Mouse (Mus musculus) retina, adult 2 months (tissue): ENCODE data around the gene 9130213A22Rik.
A peak's percentile ranks its signal among the peaks of the same experiment; 100 is the strongest.

Source experiments
- DNase-seq: peaks from one replicate; pipeline ENCODE4 v3.0.0-alpha.2; 2012; ENCODE audit warnings: low read depth, low spot score

Gene 9130213A22Rik

DNA sequence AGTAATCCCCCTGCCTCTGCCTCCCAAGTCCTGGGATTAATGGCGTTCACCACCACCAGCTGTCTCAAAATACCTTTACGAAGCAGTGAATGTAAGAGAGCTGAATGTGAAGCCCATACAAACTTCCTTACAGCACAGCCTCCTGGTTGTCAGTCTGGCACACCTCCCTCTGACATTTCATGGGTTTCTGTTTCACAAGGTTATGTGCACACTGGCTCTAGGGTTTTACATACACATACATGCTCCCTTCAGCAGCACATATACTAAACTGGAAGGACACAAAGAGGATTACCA, 47.7 kb downstream of the 9130213A22Rik start:
- DNase-seq: no peak

DNA sequence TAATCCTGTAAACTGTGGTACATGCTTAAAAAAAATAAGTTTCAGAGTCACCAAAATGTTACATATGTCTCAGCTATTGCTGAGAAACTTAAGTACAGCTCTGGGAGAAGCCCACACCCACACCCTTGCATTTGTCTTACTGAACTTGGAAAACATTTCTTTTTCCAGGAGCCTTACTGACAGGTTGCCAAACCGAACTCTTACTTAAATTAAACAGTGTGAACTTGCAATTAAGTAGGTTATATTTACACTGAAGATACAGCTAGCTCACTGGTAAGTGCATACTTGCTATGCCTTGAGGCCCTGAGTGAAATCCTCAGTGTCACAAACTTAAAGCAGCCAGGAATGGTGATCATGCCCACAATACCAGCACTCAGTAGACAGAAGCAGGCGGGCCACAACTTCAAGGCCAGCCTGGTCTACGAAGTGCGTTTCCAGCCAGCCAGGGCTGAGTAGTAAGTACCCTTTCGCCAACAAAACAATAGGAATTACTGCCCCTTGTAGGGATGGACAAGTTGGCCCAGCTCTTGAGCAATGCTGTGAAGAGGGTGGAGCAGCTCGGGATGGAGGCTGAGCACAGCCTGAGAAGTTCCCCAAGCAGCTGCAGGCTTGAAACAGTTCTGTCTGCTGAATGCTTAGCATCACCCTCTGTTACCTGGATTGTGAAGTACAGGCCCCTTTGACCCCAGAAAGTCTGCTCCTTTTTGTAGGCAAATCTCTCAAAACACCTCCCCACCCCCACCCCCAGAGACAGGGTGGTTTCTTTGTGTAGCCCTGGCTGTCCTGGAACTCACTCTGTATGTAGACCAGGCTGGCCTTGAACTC, 48.2 kb downstream of the 9130213A22Rik start:
- DNase-seq: no peak

- peak; percentile 93 for DNase-seq
Observed at GRCm38 (mm10) chr11:69073065-69073888, 49.1 kb downstream of the 9130213A22Rik start.

DNA sequence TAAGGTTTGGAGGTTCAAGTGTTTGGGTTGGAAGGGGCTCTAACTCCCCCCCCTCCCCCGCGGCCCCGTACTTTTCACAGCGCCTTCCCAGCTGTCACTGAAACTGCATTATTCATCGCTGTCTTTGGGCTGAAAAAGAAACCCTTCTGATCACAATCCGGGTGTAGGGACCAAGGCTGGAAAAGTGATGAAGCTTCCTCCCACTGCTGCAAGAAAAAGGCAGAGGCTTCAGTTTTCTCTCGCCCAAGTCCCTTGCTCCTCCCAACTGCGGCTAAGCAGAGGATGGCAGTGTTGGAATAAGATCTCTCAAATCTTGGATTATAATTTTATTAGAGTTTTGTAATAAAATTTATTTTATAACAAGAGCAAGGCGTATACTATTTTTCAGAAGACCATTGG, 49.7 kb downstream of the 9130213A22Rik start:
- no peak for DNase-seq

- no peak for DNase-seq
Observed at GRCm38 (mm10) chr11:69072234-69072633, 50.2 kb downstream of the 9130213A22Rik start.

GRCm38 (mm10) chr11:69071262-69071661, 51.1 kb downstream of the 9130213A22Rik start:
- DNase-seq: no peak

- peak; percentile 86 for DNase-seq
Observed at GRCm38 (mm10) chr11:69070590-69071222, 51.7 kb downstream of the 9130213A22Rik start, which contains the start of gene Tmem107. Tmem107 (plus strand) TSS chr11:69070806.

- no peak for DNase-seq
Observed at GRCm38 (mm10) chr11:69070093-69070492, 52.3 kb downstream of the 9130213A22Rik start.
